Mouse (Mus musculus) bone marrow, adult 2 months (tissue): Measurements from ENCODE around the gene Lmod1. TPM values are rescaled to one million over a fixed set of nuclear protein-coding genes. Genes with fewer than 3 reads are reported as not detected.

Source experiments
- H3K27ac ChIP-seq: fragments of 200-500 bp; 2 replicates; pipeline ENCODE4 v1.5.1; 2012; ENCODE audit warnings: low read depth, mild to moderate bottlenecking, control low read depth, inconsistent platforms, low read length; ENCODE audit not compliant: control insufficient read depth, poor library complexity, insufficient read depth
- H3K4me1 ChIP-seq: fragments of 200-500 bp; 2 replicates; pipeline ENCODE4 v1.6.1; 2011; ENCODE audit warnings: low read length; ENCODE audit not compliant: control insufficient read depth, insufficient read depth
- H3K4me3 ChIP-seq: fragments of 200-500 bp; replicated peaks from 2 replicates; pipeline ENCODE3; 2011; ENCODE audit warnings: mild to moderate bottlenecking, low read depth, low read length, control low read depth; ENCODE audit not compliant: control insufficient read depth
- CTCF ChIP-seq: fragments of 200-500 bp; IDR thresholded peaks from 2 replicates; pipeline ENCODE4 v1.5.1; 2011; ENCODE audit warnings: low read length, control low read depth; ENCODE audit not compliant: control insufficient read depth, insufficient read depth
- POLR2A ChIP-seq: fragments of 200-500 bp; IDR thresholded peaks from 2 replicates; pipeline ENCODE4 v1.6.1; 2011; ENCODE audit warnings: low read depth, mild to moderate bottlenecking, control low read depth, low read length, borderline replicate concordance; ENCODE audit not compliant: control insufficient read depth
- WGBS: fragments of 180-500 bp; shearing (Covaris S2); methylation state at CpG from one replicate; pipeline ENCODE4 v1.1.7; 2018; 5-methylcytosine and 5-hydroxymethylcytosine counted together
- polyA plus RNA-seq: library from polyadenylated mRNA; stranded (reverse); fragments of >200 nt; gene quantifications from 2 replicates; pipeline ENCODE4 v1.2.4, GENCODE M21; 2011; ENCODE audit warnings: low replicate concordance; ENCODE audit not compliant: missing spikeins, insufficient read depth, insufficient read length

Gene Lmod1
- not detected in 2 replicates for polyA plus RNA-seq

- no peak for TF ChIP-seq CTCF
- no peak for TF ChIP-seq POLR2A
- 58% methylated on average over 8 of the region's 8 CpGs for WGBS
- no peaks in the 10 kb centered on the region for H3K4me1 ChIP-seq
- no peak within 1 kb of the TSS for H3K27ac ChIP-seq
- H3K4me3 ChIP-seq = no peak within 1 kb of the TSS
Observed at GRCm38 (mm10) chr1:135324571-135324970, at the start of gene Lmod1. Lmod1 (plus strand) TSS chr1:135324807.

- 27% methylated on average over 9 of the region's 9 CpGs for WGBS
- H3K27ac ChIP-seq = no peak overlapping the region
- no peaks in the 10 kb centered on the region; the same call in 1 of the 2 replicates for H3K4me1 ChIP-seq
- no peak for TF ChIP-seq CTCF
- no peak for TF ChIP-seq POLR2A
- H3K4me3 ChIP-seq = peak overlapping the region; percentile 3
Observed at GRCm38 (mm10) chr1:135280646-135281045, 44.0 kb upstream of the Lmod1 start.

- no peak for TF ChIP-seq CTCF
- no peak for TF ChIP-seq POLR2A
Observed at GRCm38 (mm10) chr1:135281841-135282240, 42.8 kb upstream of the Lmod1 start.

GRCm38 (mm10) chr1:135282536-135283286, 41.9 kb upstream of the Lmod1 start:
- no peaks in the 10 kb centered on the region; the same call in 1 of the 2 replicates for H3K4me1 ChIP-seq
- WGBS = under 1% methylated on average over 13 of the region's 13 CpGs

More at GRCm38 (mm10) chr1:135281841-135282240, 42.8 kb upstream of the Lmod1 start:
- H3K4me1 ChIP-seq = no peaks in the 10 kb centered on the region; the same call in 1 of the 2 replicates
- WGBS = 76% methylated on average over 17 of the region's 17 CpGs
- peak overlapping the region; percentile 23 for H3K4me3 ChIP-seq
- peak overlapping the region; percentile 58; the same call in 1 of the 2 replicates for H3K27ac ChIP-seq

GRCm38 (mm10) chr1:135283287-135283825, 41.3 kb upstream of the Lmod1 start:
- WGBS = under 1% methylated on average over 48 of the region's 48 CpGs
- H3K27ac ChIP-seq = peak overlapping the region; percentile 96
- no peak for TF ChIP-seq CTCF
- TF ChIP-seq POLR2A = no peak
- no peaks in the 10 kb centered on the region; the same call in 1 of the 2 replicates for H3K4me1 ChIP-seq
- H3K4me3 ChIP-seq = peak overlapping the region; percentile 87

More at GRCm38 (mm10) chr1:135282536-135283286, 41.9 kb upstream of the Lmod1 start:
- Histone ChIP-seq H3K27ac (peak overlapping the region; percentile 96), H3K4me3 (peak overlapping the region; percentile 87)
- TF ChIP-seq POLR2A (no peak), CTCF (no peak)

- TF ChIP-seq CTCF (no peak), POLR2A (peak; percentile 74; the same call in 1 of the 2 replicates)
- Histone ChIP-seq H3K4me1 (no peaks in the 10 kb centered on the region; the same call in 1 of the 2 replicates), H3K27ac (peak within 1 kb of the TSS; percentile 96), H3K4me3 (peak within 1 kb of the TSS; percentile 87)
- under 1% methylated on average over 39 of the region's 39 CpGs for WGBS
Observed at GRCm38 (mm10) chr1:135283826-135284291, 40.7 kb upstream of the Lmod1 start, which contains the start of gene Rnpep. Rnpep (minus strand) TSS chr1:135284084.

- Histone ChIP-seq H3K4me1 (no peaks in the 10 kb centered on the region; the same call in 1 of the 2 replicates), H3K27ac (no peak overlapping the region), H3K4me3 (no peak overlapping the region)
- WGBS = 77% methylated on average over 2 of the region's 2 CpGs
- TF ChIP-seq POLR2A = no peak
- no peak for TF ChIP-seq CTCF
Observed at GRCm38 (mm10) chr1:135286311-135286710, 38.3 kb upstream of the Lmod1 start.

- H3K27ac ChIP-seq = no peak overlapping the region
- 89% methylated on average over 5 of the region's 5 CpGs for WGBS
- TF ChIP-seq POLR2A (no peak), CTCF (no peak)
- no peak overlapping the region for H3K4me3 ChIP-seq
- no peaks in the 10 kb centered on the region for H3K4me1 ChIP-seq
Observed at GRCm38 (mm10) chr1:135290908-135291307, 33.7 kb upstream of the Lmod1 start.
